In the genomic region with DNA sequence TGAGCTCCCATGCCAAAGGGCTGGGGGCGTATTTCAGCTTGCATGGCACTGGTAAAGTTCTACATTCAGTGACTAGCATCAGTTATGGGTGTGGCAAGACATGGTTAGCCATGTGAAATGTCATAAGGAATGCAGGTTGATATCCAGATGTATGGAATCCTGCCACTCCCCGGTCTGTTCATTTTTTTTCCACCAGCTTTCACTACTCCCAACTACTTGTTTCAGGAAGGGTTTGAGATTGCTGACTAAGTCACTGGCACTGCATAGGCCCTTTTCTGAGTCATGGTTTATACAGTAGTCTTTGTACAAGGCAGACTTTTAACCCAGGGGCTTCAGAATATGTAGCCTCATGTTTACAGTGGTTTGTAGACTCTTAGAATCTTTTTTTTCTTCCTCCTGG, we compare ENCODE assay signal across 12 mouse cellular contexts.
"Had no signal": no experiment of that assay in that cellular context is flagged by ENCODE, and none has a peak within 500 bp of the region (broad histone marks: within the 10 kb centered on the region; RNA-seq: fewer than 3 reads in every experiment).

No protein-coding gene starts in this region.

- DNase-seq: lung, adult 2 months; lung, postnatal 10 days; lung, postnatal 4 days; midbrain, embryonic 14.5 days; retina, postnatal 1 day; right cerebral cortex, adult 18-20 months; right cerebral cortex, postnatal 25 days; right cerebral cortex, postnatal 4 days; spleen, adult 18-20 months; thymus, adult 2 months; thymus, postnatal 25 days; thymus, postnatal 4 days had no signal
